Mouse (Mus musculus) myocyte (in vitro differentiated cells): ENCODE results near the gene Tbc1d15. TPM values are rescaled to one million over a fixed set of nuclear protein-coding genes. Genes with fewer than 3 reads are reported as not detected.

Experiments
- H3K27me3 ChIP-seq: one replicate; pipeline ENCODE4 v1.6.1; 2011; ENCODE audit not compliant: control insufficient read depth, insufficient read depth, insufficient read length
- H3K36me3 ChIP-seq: one replicate; pipeline ENCODE4 v1.6.1; 2011; ENCODE audit not compliant: control insufficient read depth, insufficient read depth
- H3K4me2 ChIP-seq: one replicate; pipeline ENCODE4 v1.6.1; 2011; ENCODE audit warnings: low read depth, control low read depth
- H3K4me3 ChIP-seq: one replicate; pipeline ENCODE4 v1.5.1; 2011; ENCODE audit warnings: mild to moderate bottlenecking, control low read depth, moderate library complexity
- H3K79me2 ChIP-seq: one replicate; pipeline ENCODE4 v1.6.1; 2011; ENCODE audit not compliant: control insufficient read depth, insufficient read depth
- H3ac ChIP-seq: one replicate; pipeline ENCODE4 v1.6.1; 2011; ENCODE audit not compliant: control insufficient read depth, insufficient read length
- CEBPB ChIP-seq: IDR thresholded peaks from 2 replicates; pipeline ENCODE4 v1.6.1; 2011; ENCODE audit warnings: mild to moderate bottlenecking, moderate library complexity; ENCODE audit not compliant: poor library complexity, insufficient read depth, severe bottlenecking
- E2F4 ChIP-seq: IDR thresholded peaks from one replicate; pipeline ENCODE4 v1.6.1; 2011; ENCODE audit warnings: mild to moderate bottlenecking, control low read depth, moderate library complexity; ENCODE audit not compliant: insufficient read depth
- MAX ChIP-seq: IDR thresholded peaks from one replicate; pipeline ENCODE4 v1.6.1; 2011; ENCODE audit warnings: low read depth, mild to moderate bottlenecking, control low read depth
- MYOD1 ChIP-seq, 3 experiments: IDR thresholded peaks; one replicate each; pipeline ENCODE4 v1.6.1; 2011; ENCODE audit warnings: control low read depth in 2 of 3, low read depth in 2 of 3, mild to moderate bottlenecking in 2 of 3, moderate library complexity in 1 of 3; ENCODE audit not compliant: insufficient read length in 2 of 3, control insufficient read depth in 1 of 3
- MYOG ChIP-seq, 3 experiments: IDR thresholded peaks; one replicate each; pipeline ENCODE4 v1.6.1; 2011; ENCODE audit warnings: control low read depth in 2 of 3, low read depth in 2 of 3, mild to moderate bottlenecking in 2 of 3; ENCODE audit not compliant: insufficient read length in 2 of 3, control insufficient read depth in 1 of 3, insufficient read depth in 1 of 3
- POLR2A ChIP-seq: IDR thresholded peaks from one replicate; pipeline ENCODE4 v1.6.1; 2011; ENCODE audit warnings: low read depth, mild to moderate bottlenecking, control low read depth, moderate library complexity; ENCODE audit not compliant: insufficient read length
- POLR2AphosphoS2 ChIP-seq: IDR thresholded peaks from one replicate; pipeline ENCODE4 v1.6.1; 2011; ENCODE audit warnings: low read depth, control low read depth; ENCODE audit not compliant: insufficient read length
- REST ChIP-seq: IDR thresholded peaks from one replicate; pipeline ENCODE4 v1.6.1; 2011; ENCODE audit warnings: mild to moderate bottlenecking, control low read depth, moderate library complexity; ENCODE audit not compliant: insufficient read depth, insufficient read length
- SRF ChIP-seq: IDR thresholded peaks from one replicate; pipeline ENCODE4 v1.6.1; 2011; ENCODE audit warnings: low read depth; ENCODE audit not compliant: control insufficient read depth, insufficient read length
- TCF12 ChIP-seq: IDR thresholded peaks from one replicate; pipeline ENCODE4 v1.6.1; 2011; ENCODE audit warnings: mild to moderate bottlenecking, control low read depth; ENCODE audit not compliant: poor library complexity, insufficient read depth, severe bottlenecking
- TCF3 ChIP-seq: IDR thresholded peaks from one replicate; pipeline ENCODE4 v1.6.1; 2011; ENCODE audit warnings: low read depth, control low read depth; ENCODE audit not compliant: insufficient read length
- USF1 ChIP-seq: IDR thresholded peaks from one replicate; pipeline ENCODE4 v1.6.1; 2011; ENCODE audit warnings: low read depth, mild to moderate bottlenecking, control low read depth, moderate library complexity
- polyA plus RNA-seq: library from polyadenylated mRNA; unstranded; fragments of >200 nt; fragmentation: generic; extraction: Trizol; gene quantifications from one replicate; pipeline ENCODE4 v1.2.1, GENCODE M21; 2012; ENCODE audit warnings: missing spikeins

Gene Tbc1d15
- polyA plus RNA-seq, 1 experiment, result 19.8 TPM

DNA sequence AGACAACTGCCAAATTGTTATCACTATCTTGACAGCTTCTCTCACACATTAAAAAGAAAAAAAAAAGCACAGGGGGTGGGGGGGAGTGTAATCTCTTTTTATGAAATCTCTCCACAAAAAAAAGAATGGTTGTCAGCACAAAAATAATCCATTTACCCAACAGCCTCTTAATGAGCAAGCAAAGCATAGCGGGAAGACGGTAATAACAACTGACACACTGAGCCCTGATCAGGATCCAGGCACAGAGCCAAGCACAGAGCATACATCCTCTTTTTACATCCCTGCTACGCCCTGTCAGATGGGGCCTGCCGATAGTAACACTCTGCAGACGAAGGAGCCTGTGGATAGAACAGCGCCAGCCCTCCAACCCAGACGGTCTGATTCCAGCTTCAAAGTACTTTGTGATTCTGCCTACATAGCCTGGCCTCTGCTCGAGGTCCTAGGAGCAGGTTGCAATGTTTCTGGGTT lies 79.9 kb downstream of the Tbc1d15 start:
- H3K27me3 ChIP-seq, result no peaks in the 10 kb centered on the region
- no peak for TF ChIP-seq REST
- TF ChIP-seq POLR2A, result no peak
- TF ChIP-seq CEBPB, result no peak
- TF ChIP-seq MYOD1 (IDR thresholded peaks at IDR 0.05; ENCODE audit: control insufficient read depth in 1 of 3, insufficient read length in 2 of 3, low read depth in 2 of 3), result no peak
- TF ChIP-seq POLR2AphosphoS2, result no peak
- no peak for TF ChIP-seq MAX
- TF ChIP-seq TCF12, result no peak
- no peak for TF ChIP-seq SRF
- no peak for TF ChIP-seq TCF3
- TF ChIP-seq USF1, result no peak

DNA sequence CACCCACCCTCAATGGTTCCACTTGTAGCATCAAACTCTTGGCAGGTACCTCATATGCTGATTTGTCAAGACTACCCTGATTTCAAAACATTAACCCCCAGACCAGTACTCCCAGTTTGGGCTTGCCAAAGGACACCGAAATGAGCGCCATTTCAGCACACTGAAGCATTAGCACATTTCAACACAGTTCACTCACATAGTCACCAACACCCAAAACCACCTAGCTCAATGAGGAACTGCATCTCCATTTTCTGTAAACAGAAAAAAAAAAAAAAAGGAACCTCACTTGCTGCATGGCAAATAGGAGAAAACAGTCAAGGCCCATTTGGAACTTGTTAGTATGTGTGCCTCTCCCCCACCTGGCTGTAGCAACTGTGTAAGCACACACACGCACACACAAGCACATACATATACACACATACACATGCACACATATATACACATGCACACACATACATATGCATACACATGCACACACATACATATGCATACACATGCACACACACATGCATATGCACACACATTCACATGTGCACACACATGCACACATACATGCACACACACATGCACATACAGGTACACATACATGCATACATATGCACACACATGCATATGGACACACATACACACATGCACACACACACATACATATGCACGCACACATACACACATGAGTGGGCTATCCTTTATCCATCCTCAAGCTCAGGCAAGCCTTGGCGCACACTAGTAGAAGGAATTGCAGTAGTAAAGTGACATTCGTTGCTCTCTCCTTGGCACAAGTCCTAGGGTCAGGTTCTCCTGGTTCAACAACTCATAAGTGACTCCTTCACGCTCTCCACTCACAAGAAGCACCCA lies 80.5 kb downstream of the Tbc1d15 start:
- Histone ChIP-seq H3K36me3 (no peaks in the 10 kb centered on the region), H3K79me2 (no peaks in the 10 kb centered on the region), H3K4me2 (no peak overlapping the region), H3K4me3 (no peak overlapping the region), H3K27me3 (no peaks in the 10 kb centered on the region), H3ac (no peak overlapping the region)
- TF ChIP-seq E2F4 (no peak), POLR2A (no peak), USF1 (no peak), CEBPB (no peak)

More for the DNA sequence above, 79.9 kb downstream of the Tbc1d15 start:
- no peak overlapping the region for H3K4me2 ChIP-seq
- no peaks in the 10 kb centered on the region for H3K79me2 ChIP-seq
- H3K36me3 ChIP-seq, result no peaks in the 10 kb centered on the region
- no peak overlapping the region for H3ac ChIP-seq
- no peak overlapping the region for H3K4me3 ChIP-seq

DNA sequence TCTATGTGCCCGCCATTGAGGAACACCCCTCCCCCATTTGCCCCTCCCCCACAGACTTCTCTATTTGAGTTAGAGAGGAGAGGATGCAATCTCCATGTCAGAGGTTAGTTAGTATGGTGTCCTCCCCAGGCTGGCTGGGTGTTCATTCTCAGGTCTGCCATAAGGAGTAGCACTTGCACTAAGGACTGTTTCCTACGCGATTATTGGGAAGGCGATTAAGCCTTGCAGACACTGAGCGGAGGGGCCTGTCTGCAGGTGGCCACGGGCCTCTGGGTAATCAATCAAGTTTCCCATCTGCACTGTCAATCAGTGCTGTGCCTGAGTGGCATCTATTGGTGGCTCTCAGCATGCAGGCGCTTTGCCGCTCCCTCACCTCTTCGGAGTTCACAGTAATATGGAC lies 81.9 kb downstream of the Tbc1d15 start:
- no peak overlapping the region for H3K4me3 ChIP-seq
- no peak overlapping the region for H3ac ChIP-seq
- TF ChIP-seq E2F4 (no peak), POLR2AphosphoS2 (no peak), POLR2A (no peak), CEBPB (no peak), MYOG (IDR thresholded peaks at IDR 0.05; ENCODE audit: control insufficient read depth in 1 of 3, insufficient read depth in 1 of 3, insufficient read length in 2 of 3, low read depth in 2 of 3) (no peak), TCF3 (no peak), SRF (no peak), REST (no peak), MAX (no peak), MYOD1 (IDR thresholded peaks at IDR 0.05; ENCODE audit: control insufficient read depth in 1 of 3, insufficient read length in 2 of 3, low read depth in 2 of 3) (no peak), TCF12 (no peak), USF1 (no peak)
- no peaks in the 10 kb centered on the region for H3K27me3 ChIP-seq
- no peaks in the 10 kb centered on the region for H3K36me3 ChIP-seq
- no peaks in the 10 kb centered on the region for H3K79me2 ChIP-seq
- H3K4me2 ChIP-seq, result no peak overlapping the region

DNA sequence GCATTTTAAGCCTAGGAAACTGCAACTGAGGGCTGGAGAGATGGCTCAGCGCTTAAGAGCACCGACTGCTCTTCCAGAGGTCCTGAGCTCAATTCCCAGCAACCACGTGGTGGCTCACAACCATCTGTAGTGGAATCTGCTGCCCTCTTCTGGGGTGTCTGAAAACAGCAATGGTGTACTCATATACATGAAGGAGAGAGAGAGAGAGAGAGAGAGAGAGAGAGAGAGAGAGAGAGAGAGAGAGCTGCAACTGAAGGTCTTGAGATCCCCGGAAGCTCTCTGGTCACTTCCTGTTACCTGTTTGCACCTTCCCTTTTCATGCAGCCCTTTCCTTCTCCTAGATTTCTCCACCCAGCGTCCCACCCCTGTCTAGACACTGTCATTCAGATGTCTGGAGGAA lies 91.0 kb downstream of the Tbc1d15 start:
- H3K79me2 ChIP-seq, result no peaks in the 10 kb centered on the region
- H3ac ChIP-seq, result no peak overlapping the region
- H3K36me3 ChIP-seq, result no peaks in the 10 kb centered on the region
- TF ChIP-seq E2F4 (no peak), POLR2AphosphoS2 (no peak), TCF12 (no peak), MYOG (IDR thresholded peaks at IDR 0.05; ENCODE audit: control insufficient read depth in 1 of 3, insufficient read depth in 1 of 3, insufficient read length in 2 of 3, low read depth in 2 of 3) (no peak), MYOD1 (IDR thresholded peaks at IDR 0.05; ENCODE audit: control insufficient read depth in 1 of 3, insufficient read length in 2 of 3, low read depth in 2 of 3) (no peak), USF1 (no peak), POLR2A (no peak), MAX (no peak), SRF (no peak)
- H3K27me3 ChIP-seq, result no peaks in the 10 kb centered on the region
- no peak overlapping the region for H3K4me2 ChIP-seq
- H3K4me3 ChIP-seq, result no peak overlapping the region

Other genes with a start within 250 kb of the Tbc1d15 start
- 0.12 TPM for gene Tph2, start 66.4 kb downstream of the Tbc1d15 start, polyA plus RNA-seq
- 16.9 TPM for gene Rab21, start 64.1 kb upstream of the Tbc1d15 start, polyA plus RNA-seq
- 18.0 TPM for gene Tmem19, start 111.0 kb upstream of the Tbc1d15 start, polyA plus RNA-seq
- gene Thap2, start 133.0 kb upstream of the Tbc1d15 start, polyA plus RNA-seq, result 5.8 TPM
- 9.0 TPM for gene Zfc3h1, start 133.5 kb upstream of the Tbc1d15 start, polyA plus RNA-seq